Mouse (Mus musculus) hindbrain, embryonic 12.5 days (tissue): Measurements from ENCODE around the gene Lef1. TPM values are rescaled to one million over a fixed set of nuclear protein-coding genes. Genes with fewer than 3 reads are reported as not detected.
A peak's percentile ranks its signal among the peaks of the same experiment; 100 is the strongest.

Source experiments
- ATAC-seq: fragments of 200-750 bp; cut with Nextera tagmentation; 2 replicates; pipeline ENCODE4 v1.8.0; 2017; ENCODE audit warnings: moderate TSS enrichment; ENCODE audit not compliant: low FRiP score
- H3K27ac ChIP-seq: fragments of 300-500 bp; sonication (generic); 2 replicates; pipeline ENCODE4 v1.5.1; 2016; ENCODE audit warnings: mild to moderate bottlenecking
- H3K27me3 ChIP-seq: fragments of 300-500 bp; sonication (generic); 2 replicates; pipeline ENCODE4 v1.6.1; 2016; ENCODE audit warnings: mild to moderate bottlenecking
- H3K36me3 ChIP-seq: fragments of 300-500 bp; sonication (generic); 2 replicates; pipeline ENCODE4 v1.6.1; 2016; ENCODE audit warnings: mild to moderate bottlenecking
- H3K4me1 ChIP-seq: fragments of 300-500 bp; sonication (generic); 2 replicates; pipeline ENCODE4 v1.6.1; 2016
- H3K4me2 ChIP-seq: fragments of 300-500 bp; sonication (generic); replicated peaks from 2 replicates; pipeline ENCODE4 v1.6.1; 2016; ENCODE audit warnings: mild to moderate bottlenecking
- H3K4me3 ChIP-seq: fragments of 300-500 bp; sonication (generic); 2 replicates; pipeline ENCODE4 v1.5.1; 2016; ENCODE audit warnings: mild to moderate bottlenecking
- H3K9ac ChIP-seq: fragments of 300-500 bp; sonication (generic); 2 replicates; pipeline ENCODE4 v1.6.1; 2016; ENCODE audit warnings: mild to moderate bottlenecking, moderate library complexity
- H3K9me3 ChIP-seq: fragments of 300-500 bp; sonication (generic); replicated peaks from 2 replicates; pipeline ENCODE4 v1.6.1; 2016; ENCODE audit warnings: mild to moderate bottlenecking
- WGBS: fragments of 180-500 bp; shearing (Covaris S2); methylation state at CpG from one replicate; pipeline ENCODE4 v1.1.7; 2016; 5-methylcytosine and 5-hydroxymethylcytosine counted together
- polyA plus RNA-seq: library from polyadenylated mRNA; unstranded; fragments of >200 nt; fragmentation: Nextera tagmentation; extraction: Ambion mirVana; gene quantifications from 2 replicates; pipeline ENCODE4 v1.2.1, GENCODE M21; 2016

The Lef1 gene
- polyA plus RNA-seq, 1 experiment from 2014 or later = 33.6 TPM

DNA sequence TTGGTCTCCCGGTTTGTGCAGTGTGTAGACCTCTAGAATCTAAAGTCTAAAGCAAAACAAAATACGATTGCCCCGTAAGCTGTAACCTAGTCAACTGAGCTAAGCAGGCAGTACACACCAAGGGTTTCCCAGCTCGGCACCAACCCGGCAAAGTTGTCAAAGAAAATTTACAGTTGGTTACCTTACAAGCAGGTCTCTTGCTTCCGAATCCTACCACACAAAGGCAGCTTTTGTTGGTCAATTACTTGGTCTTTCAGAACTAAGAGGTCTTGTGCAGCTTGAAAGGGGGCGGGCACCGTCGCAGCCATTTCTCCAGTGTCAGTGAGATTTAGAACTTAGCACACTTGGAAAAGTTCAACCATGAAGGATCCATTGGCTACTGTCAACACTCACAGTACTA is 25.2 kb downstream of the Lef1 start:
- Histone ChIP-seq H3K4me1 (peaks cover 47% of the 10 kb centered on the region), H3K9ac (no peak overlapping the region), H3K27me3 (peaks cover 12% of the 10 kb centered on the region; the same call in 1 of the 2 replicates), H3K4me3 (no peak overlapping the region), H3K9me3 (no peaks in the 10 kb centered on the region), H3K36me3 (no peaks in the 10 kb centered on the region), H3K4me2 (no peak overlapping the region), H3K27ac (no peak overlapping the region)
- ATAC-seq = no peak
- WGBS = 30% methylated on average over 9 of the region's 9 CpGs

DNA sequence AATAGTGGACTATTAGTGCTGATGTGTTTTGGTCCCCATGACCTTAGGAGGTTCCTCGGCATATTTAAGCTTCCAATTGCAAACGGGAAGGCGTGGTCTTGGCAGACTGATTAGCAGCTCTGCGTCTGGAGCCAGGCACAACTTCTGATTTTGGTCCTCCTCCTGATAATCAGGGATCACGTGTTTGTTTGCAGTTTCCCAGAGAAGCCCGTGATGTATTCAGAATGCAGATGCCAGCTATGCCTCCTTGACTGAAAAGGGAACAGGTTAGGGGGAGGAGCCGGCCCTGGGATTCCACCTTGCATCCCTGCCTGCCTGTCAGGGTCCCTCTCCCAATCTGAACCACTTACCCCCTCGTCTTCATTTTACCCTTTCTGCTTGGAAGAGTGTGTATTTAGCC is 26.2 kb downstream of the Lef1 start:
- WGBS = 15% methylated on average over 8 of the region's 8 CpGs
- Histone ChIP-seq H3K27me3 (peaks cover 12% of the 10 kb centered on the region; the same call in 1 of the 2 replicates), H3K27ac (no peak overlapping the region), H3K9ac (no peak overlapping the region), H3K9me3 (no peaks in the 10 kb centered on the region), H3K4me1 (peaks cover 47% of the 10 kb centered on the region), H3K4me2 (peak overlapping the region; percentile 41), H3K4me3 (no peak overlapping the region), H3K36me3 (no peaks in the 10 kb centered on the region)
- ATAC-seq = 0 out of 2 replicates have a peak, but pooled peaks have one; percentile 32

DNA sequence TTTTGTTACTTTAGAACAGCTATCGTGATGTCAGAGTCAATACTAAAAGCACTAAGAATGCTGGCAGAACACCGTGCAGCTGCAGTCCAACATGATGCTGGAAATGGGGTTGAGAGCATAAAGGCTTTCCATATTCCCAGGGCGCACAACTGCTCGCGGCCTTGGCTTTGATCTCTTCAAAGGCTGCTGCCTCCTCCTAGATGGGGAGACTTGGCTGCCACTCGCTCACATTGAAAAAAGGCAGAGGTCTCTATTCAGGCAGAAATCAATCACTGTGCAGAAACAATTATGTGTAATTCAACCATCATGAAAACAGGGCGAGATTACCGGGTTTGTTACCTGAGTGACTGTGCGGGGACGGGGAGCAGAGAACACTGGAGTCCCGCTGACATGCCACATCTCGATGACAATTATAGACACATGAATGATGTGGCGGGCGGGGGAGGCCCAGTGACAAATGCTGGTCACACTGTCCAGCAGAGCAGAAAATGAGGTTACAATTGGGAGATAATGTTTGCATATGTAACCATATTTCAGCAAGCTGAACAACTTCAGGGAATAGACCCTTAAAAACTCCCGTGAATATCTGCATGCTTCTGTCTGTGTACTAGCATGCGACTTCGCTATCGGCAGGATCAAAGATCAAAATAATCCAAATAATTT is 27.0 kb downstream of the Lef1 start:
- H3K4me3 ChIP-seq = 0 out of 2 replicates have a peak overlapping the region, but pooled peaks have one; percentile 0

DNA sequence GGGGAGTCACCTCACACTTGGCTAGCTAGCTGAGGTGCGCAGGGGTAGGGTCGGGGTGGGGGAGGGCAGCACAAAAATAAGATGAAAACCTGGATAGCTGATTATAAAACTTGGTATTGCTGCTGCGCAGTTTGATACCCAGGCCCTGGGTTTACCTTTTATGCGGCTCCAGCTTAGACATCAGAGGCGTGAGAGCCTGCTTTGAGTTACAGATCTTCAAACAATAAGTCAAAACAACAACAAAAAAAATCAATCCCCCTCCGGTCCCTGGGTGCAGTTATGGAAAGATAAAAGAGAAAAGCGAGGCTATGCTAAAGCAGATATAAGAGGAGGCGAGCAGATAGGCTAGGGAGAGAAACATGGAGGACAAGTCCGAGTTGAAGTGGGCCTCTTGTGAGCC is 28.0 kb downstream of the Lef1 start:
- 74% methylated on average over 9 of the region's 9 CpGs for WGBS
- Histone ChIP-seq H3K4me3 (no peak overlapping the region), H3K4me2 (no peak overlapping the region), H3K27ac (no peak overlapping the region), H3K36me3 (no peaks in the 10 kb centered on the region), H3K9me3 (no peaks in the 10 kb centered on the region), H3K9ac (no peak overlapping the region), H3K4me1 (peaks cover 47% of the 10 kb centered on the region), H3K27me3 (peaks cover 16% of the 10 kb centered on the region; the same call in 1 of the 2 replicates)
- ATAC-seq = no peak

More for the DNA sequence above, 27.0 kb downstream of the Lef1 start:
- peak overlapping the region; percentile 41 for H3K4me2 ChIP-seq
- H3K27me3 ChIP-seq = peaks cover 13% of the 10 kb centered on the region; the same call in 1 of the 2 replicates
- no peak overlapping the region for H3K27ac ChIP-seq
- 18% methylated on average over 18 of the region's 18 CpGs for WGBS
- no peaks in the 10 kb centered on the region for H3K9me3 ChIP-seq
- H3K9ac ChIP-seq = no peak overlapping the region
- ATAC-seq = peak; percentile 66
- peaks cover 47% of the 10 kb centered on the region for H3K4me1 ChIP-seq
- no peaks in the 10 kb centered on the region for H3K36me3 ChIP-seq

DNA sequence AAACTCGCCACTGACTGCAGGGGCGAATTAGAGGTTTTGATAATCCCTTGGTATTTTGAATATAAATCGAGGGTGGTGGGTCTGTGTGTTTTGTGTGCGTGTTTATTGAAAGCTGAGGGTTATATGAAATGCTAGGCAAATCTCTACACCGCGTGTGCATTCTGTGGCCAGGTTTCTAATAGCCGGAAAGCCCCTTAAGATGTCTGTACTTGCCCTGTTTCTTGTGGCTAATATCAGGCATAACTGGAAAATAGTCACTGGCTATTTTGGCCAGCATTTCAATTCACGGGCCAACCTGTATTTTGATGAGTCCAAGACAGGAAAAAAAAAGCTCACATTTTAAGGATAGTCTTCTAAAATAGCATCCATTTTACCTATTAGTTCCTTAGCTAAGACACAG is 28.5 kb downstream of the Lef1 start:
- 81% methylated on average over 8 of the region's 8 CpGs for WGBS
- H3K9me3 ChIP-seq = no peaks in the 10 kb centered on the region
- no peak for ATAC-seq
- no peak overlapping the region for H3K4me3 ChIP-seq
- peaks cover 46% of the 10 kb centered on the region for H3K4me1 ChIP-seq
- peaks cover 21% of the 10 kb centered on the region; the same call in 1 of the 2 replicates for H3K27me3 ChIP-seq
- H3K36me3 ChIP-seq = no peaks in the 10 kb centered on the region
- H3K27ac ChIP-seq = no peak overlapping the region
- no peak overlapping the region for H3K9ac ChIP-seq
- no peak overlapping the region for H3K4me2 ChIP-seq

DNA sequence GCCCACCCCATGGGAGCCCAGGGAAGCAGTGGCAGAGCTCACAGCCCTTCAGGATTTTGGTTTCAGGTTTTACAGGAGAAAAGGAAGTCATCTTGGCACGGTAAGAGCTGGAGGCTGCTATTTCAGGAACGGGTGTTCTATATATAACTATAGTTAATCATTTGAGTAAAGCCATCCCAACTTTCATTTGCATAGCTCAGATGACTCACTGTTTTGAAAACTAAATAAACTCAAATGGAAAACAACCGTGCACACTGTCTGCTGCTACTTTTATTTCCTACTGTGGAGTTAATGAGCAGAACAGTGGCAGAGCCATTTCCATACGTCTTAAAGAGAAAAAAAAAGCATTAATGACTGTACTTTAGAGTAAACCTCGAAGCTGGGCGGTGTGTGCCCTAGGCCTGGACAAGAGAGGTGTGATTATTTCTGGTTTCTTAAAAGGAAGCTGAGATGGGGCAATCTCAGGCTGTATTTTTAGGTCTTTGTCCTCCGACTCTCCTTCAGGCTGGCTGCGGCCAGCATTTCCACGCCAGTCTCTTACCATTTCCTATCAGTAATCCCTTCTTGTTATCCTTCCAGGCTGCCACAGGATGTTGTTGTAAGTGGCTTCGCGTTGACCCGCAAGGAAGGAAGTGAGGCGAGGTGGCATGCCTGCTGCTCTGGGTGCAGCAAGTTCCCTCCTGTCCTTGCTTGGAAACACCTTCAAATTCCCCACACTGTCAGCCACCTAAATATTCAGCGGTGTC is 29.2 kb downstream of the Lef1 start:
- 65% methylated on average over 14 of the region's 14 CpGs for WGBS
- Histone ChIP-seq H3K4me3 (no peak overlapping the region), H3K9me3 (no peaks in the 10 kb centered on the region), H3K36me3 (no peaks in the 10 kb centered on the region), H3K27me3 (peaks cover 26% of the 10 kb centered on the region; the same call in 1 of the 2 replicates), H3K4me1 (peaks cover 39% of the 10 kb centered on the region), H3K4me2 (no peak overlapping the region), H3K9ac (no peak overlapping the region), H3K27ac (no peak overlapping the region)
- no peak for ATAC-seq

DNA sequence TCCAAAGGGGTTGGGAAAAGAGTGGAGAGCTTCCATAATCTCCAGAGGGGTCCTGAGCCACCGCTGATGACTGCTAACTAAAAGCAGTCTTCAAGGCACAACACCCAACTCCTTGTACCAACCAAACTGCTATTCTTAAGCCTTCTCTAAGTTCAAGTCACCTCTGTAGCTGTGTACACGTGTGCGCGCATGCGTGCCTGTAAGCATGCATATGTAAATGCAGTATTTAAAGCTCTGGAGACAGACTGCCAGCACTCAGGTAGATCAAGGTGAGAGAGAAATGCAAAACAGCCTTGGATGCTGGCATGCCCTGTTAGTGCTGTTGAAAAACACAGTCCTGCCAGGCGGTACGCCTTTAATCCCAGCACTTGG is 29.8 kb downstream of the Lef1 start:
- no peak overlapping the region for H3K9ac ChIP-seq
- WGBS = 89% methylated on average over 7 of the region's 7 CpGs
- H3K27ac ChIP-seq = no peak overlapping the region
- no peak for ATAC-seq
- no peak overlapping the region for H3K4me3 ChIP-seq
- no peak overlapping the region for H3K4me2 ChIP-seq
- peaks cover 35% of the 10 kb centered on the region for H3K4me1 ChIP-seq
- H3K27me3 ChIP-seq = peaks cover 22% of the 10 kb centered on the region; the same call in 1 of the 2 replicates
- H3K9me3 ChIP-seq = no peaks in the 10 kb centered on the region
- no peaks in the 10 kb centered on the region for H3K36me3 ChIP-seq

DNA sequence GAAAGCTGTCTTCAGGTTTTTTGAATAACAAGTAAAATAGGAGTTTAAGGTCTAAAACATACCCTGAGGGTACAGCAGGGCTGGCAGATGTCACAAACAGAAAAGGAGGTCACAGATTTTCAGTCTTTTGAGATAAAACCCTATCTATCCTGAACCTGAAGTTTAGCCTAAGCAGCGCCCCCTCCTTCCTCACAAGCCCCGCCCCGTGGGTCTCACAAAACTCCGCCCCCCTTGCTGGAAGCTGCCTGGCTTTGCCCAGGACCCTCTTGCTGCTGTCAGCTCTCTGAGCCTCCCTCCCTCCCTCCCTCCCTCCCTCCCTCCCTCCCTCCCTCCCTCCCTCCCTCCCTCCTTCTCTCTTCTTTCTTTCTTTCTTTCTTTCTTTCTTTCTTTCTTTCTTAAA is 31.3 kb downstream of the Lef1 start:
- H3K4me1 ChIP-seq = peaks cover 25% of the 10 kb centered on the region
- H3K27ac ChIP-seq = no peak overlapping the region

DNA sequence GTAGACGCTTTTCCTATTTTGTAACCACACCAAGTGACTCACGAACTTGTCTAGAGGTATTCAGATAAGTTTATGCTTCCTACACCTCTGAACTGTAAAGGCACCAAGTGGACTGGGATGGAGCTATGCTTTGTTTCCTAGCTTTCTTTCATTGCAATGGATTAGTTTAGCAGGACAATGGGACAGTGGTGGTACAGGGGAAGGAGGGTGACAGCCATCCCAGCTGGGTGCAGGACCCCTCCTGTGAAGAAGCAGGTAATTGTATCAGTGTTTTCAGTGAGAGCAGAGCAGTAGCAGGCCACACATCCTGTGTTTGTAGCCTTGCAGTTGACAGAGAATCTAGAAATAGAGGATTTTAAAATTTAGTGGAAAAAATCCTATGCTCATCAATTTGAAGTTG is 34.0 kb downstream of the Lef1 start:
- WGBS = 42% methylated on average over 2 of the region's 2 CpGs
- no peak for ATAC-seq

More for the DNA sequence above, 31.3 kb downstream of the Lef1 start:
- no peaks in the 10 kb centered on the region for H3K36me3 ChIP-seq
- WGBS = 22% methylated on average over 4 of the region's 4 CpGs
- peaks cover 22% of the 10 kb centered on the region; the same call in 1 of the 2 replicates for H3K27me3 ChIP-seq
- H3K4me3 ChIP-seq = no peak overlapping the region
- ATAC-seq = no peak
- H3K9ac ChIP-seq = no peak overlapping the region
- H3K4me2 ChIP-seq = no peak overlapping the region
- H3K9me3 ChIP-seq = no peaks in the 10 kb centered on the region

DNA sequence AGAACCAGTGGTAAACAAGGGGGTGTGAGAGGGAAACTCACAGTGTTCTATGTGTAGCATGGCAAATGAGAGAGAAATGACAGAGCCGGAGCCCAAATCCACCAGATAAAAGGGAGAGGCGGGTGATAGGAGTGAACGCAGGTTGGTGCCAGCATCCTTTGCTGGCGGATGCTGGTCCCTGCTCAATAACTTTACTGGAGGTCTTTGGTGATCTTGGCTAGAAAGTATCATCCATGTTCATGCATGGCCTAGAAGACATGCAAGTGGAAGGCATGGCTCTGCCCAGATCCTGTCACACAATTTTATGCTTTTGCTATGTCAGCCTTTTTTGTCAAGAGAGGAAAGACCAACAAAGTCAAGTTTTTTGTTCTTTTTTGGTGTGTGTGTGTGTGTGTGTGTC is 42.6 kb downstream of the Lef1 start:
- H3K27me3 ChIP-seq = no peaks in the 10 kb centered on the region
- 90% methylated on average over 4 of the region's 4 CpGs for WGBS
- H3K4me1 ChIP-seq = peaks cover 14% of the 10 kb centered on the region

More for the DNA sequence above, 34.0 kb downstream of the Lef1 start:
- Histone ChIP-seq H3K36me3 (no peaks in the 10 kb centered on the region), H3K27ac (no peak overlapping the region), H3K4me1 (peaks cover 8% of the 10 kb centered on the region; the same call in 1 of the 2 replicates), H3K4me3 (no peak overlapping the region), H3K9me3 (no peaks in the 10 kb centered on the region), H3K9ac (no peak overlapping the region), H3K4me2 (no peak overlapping the region), H3K27me3 (peaks cover 17% of the 10 kb centered on the region; the same call in 1 of the 2 replicates)

DNA sequence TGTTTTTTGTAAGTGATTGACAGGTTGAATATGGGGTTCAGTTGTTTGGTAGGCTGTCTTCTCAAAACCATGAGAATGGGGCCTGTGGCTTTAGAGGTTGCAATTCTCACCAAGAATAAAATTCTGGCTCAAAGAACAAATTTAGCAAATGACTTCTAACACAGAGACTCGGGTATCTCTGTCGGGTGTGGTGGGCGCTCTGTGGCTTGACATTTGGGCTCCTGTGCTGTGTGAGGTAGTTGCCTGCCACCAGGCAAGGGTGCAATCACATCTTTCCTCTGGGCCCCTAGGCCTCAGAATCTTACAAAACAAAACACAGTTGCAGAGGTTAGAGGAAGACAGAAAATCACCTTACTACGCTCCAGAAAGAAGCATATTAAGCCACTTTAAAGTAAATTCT is 43.6 kb downstream of the Lef1 start:
- Histone ChIP-seq H3K9ac (no peak overlapping the region), H3K36me3 (no peaks in the 10 kb centered on the region), H3K27ac (no peak overlapping the region), H3K4me2 (no peak overlapping the region), H3K9me3 (no peaks in the 10 kb centered on the region), H3K4me1 (peaks cover 12% of the 10 kb centered on the region), H3K27me3 (no peaks in the 10 kb centered on the region), H3K4me3 (no peak overlapping the region)
- ATAC-seq = no peak
- 90% methylated on average over 4 of the region's 4 CpGs for WGBS

More for the DNA sequence above, 42.6 kb downstream of the Lef1 start:
- H3K9me3 ChIP-seq = no peaks in the 10 kb centered on the region
- H3K9ac ChIP-seq = no peak overlapping the region
- no peak for ATAC-seq
- no peak overlapping the region for H3K4me3 ChIP-seq
- H3K27ac ChIP-seq = no peak overlapping the region
- no peak overlapping the region for H3K4me2 ChIP-seq
- no peaks in the 10 kb centered on the region for H3K36me3 ChIP-seq

DNA sequence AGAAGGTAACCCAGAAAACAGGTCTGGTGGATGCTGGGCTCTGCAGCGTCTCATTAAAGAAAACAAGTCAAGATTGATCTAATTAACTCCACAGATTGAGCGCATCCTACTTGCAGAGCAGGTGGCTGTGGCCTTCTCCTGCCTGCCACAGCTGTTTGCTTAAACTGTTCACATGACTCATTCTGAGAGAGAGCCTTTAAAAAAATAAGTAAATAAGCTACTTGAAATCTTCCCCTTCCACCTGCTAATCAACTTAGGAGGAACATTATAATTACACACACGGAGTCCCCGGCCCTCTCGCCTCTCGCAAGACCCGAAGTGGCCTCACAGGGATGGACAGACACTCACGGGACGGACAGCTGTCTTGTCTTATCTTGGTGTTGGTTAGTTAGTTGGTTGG is 44.3 kb downstream of the Lef1 start:
- peaks cover 12% of the 10 kb centered on the region for H3K4me1 ChIP-seq
- ATAC-seq = no peak
- 78% methylated on average over 9 of the region's 9 CpGs for WGBS
- H3K36me3 ChIP-seq = no peaks in the 10 kb centered on the region
- H3K4me3 ChIP-seq = no peak overlapping the region
- no peak overlapping the region for H3K27ac ChIP-seq
- no peak overlapping the region for H3K9ac ChIP-seq
- H3K9me3 ChIP-seq = no peaks in the 10 kb centered on the region
- H3K4me2 ChIP-seq = no peak overlapping the region
- no peaks in the 10 kb centered on the region for H3K27me3 ChIP-seq
